Mouse (Mus musculus) C2C12 (cell line): ENCODE measurements around the gene Atp2c1. TPM values are rescaled to one million over a fixed set of nuclear protein-coding genes. Genes with fewer than 3 reads are reported as not detected.

Source experiments
- H3K27me3 ChIP-seq: one replicate; pipeline ENCODE4 v1.6.1; 2011; ENCODE audit not compliant: control insufficient read depth, insufficient read depth, insufficient read length
- H3K36me3 ChIP-seq: one replicate; pipeline ENCODE4 v1.6.1; 2011; ENCODE audit not compliant: control insufficient read depth, insufficient read depth
- H3K4me3 ChIP-seq: one replicate; pipeline ENCODE4 v1.5.1; 2011; ENCODE audit warnings: mild to moderate bottlenecking, control low read depth; ENCODE audit not compliant: poor library complexity, insufficient read depth, severe bottlenecking
- H3K79me2 ChIP-seq: one replicate; pipeline ENCODE4 v1.6.1; 2011; ENCODE audit not compliant: control insufficient read depth, insufficient read depth
- H3K79me3 ChIP-seq: one replicate; pipeline ENCODE4 v1.6.1; 2011; ENCODE audit warnings: low read depth, control low read depth
- H3ac ChIP-seq: one replicate; pipeline ENCODE3; 2011; ENCODE audit warnings: low read depth; ENCODE audit not compliant: control insufficient read depth, insufficient read length
- CEBPB ChIP-seq: IDR thresholded peaks from one replicate; pipeline ENCODE4 v1.6.1; 2011; ENCODE audit warnings: low read depth, mild to moderate bottlenecking, control low read depth, moderate library complexity
- CTCF ChIP-seq: IDR thresholded peaks from one replicate; pipeline ENCODE4 v1.5.1; 2011; ENCODE audit not compliant: control insufficient read depth, insufficient read depth, insufficient read length
- FOSL1 ChIP-seq: IDR thresholded peaks from one replicate; pipeline ENCODE4 v1.8.0; 2011; ENCODE audit warnings: mild to moderate bottlenecking, low read length; ENCODE audit not compliant: poor library complexity, insufficient read depth, severe bottlenecking
- MAX ChIP-seq: IDR thresholded peaks from one replicate; pipeline ENCODE4 v1.6.1; 2011; ENCODE audit warnings: mild to moderate bottlenecking, control low read depth
- MYOD1 ChIP-seq: IDR thresholded peaks from one replicate; pipeline ENCODE4 v1.6.1; 2011; ENCODE audit warnings: low read depth; ENCODE audit not compliant: control insufficient read depth, insufficient read length
- MYOG ChIP-seq: IDR thresholded peaks from one replicate; pipeline ENCODE4 v1.6.1; 2011; ENCODE audit not compliant: control insufficient read depth, insufficient read length; ENCODE audit errors: extremely low read depth
- USF1 ChIP-seq: IDR thresholded peaks from one replicate; pipeline ENCODE4 v1.6.1; 2011; ENCODE audit warnings: low read depth, mild to moderate bottlenecking, control low read depth, moderate library complexity
- polyA plus RNA-seq: library from polyadenylated mRNA; unstranded; fragments of >200 nt; fragmentation: generic; extraction: Trizol; gene quantifications from one replicate; pipeline ENCODE4 v1.2.1, GENCODE M21; 2012; ENCODE audit warnings: missing spikeins

Atp2c1 gene
- polyA plus RNA-seq, 1 experiment: 20.7 TPM

GRCm38 (mm10) chr9:105390616-105391015 is 136.5 kb downstream of the Atp2c1 start:
- H3ac ChIP-seq: no peak overlapping the region

GRCm38 (mm10) chr9:105389289-105389688 is 137.8 kb downstream of the Atp2c1 start:
- Histone ChIP-seq H3ac (no peak overlapping the region), H3K27me3 (no peaks in the 10 kb centered on the region), H3K79me3 (no peaks in the 10 kb centered on the region), H3K79me2 (no peaks in the 10 kb centered on the region), H3K4me3 (no peak overlapping the region), H3K36me3 (no peaks in the 10 kb centered on the region)
- TF ChIP-seq CTCF (no peak), MYOG (no peak), USF1 (no peak), MYOD1 (no peak), CEBPB (no peak), MAX (no peak), FOSL1 (no peak)

More at GRCm38 (mm10) chr9:105390616-105391015, 136.5 kb downstream of the Atp2c1 start:
- Histone ChIP-seq H3K27me3 (no peaks in the 10 kb centered on the region), H3K4me3 (no peak overlapping the region), H3K36me3 (no peaks in the 10 kb centered on the region), H3K79me2 (no peaks in the 10 kb centered on the region), H3K79me3 (no peaks in the 10 kb centered on the region)
- no peak for TF ChIP-seq USF1
- no peak for TF ChIP-seq MYOD1
- no peak for TF ChIP-seq FOSL1
- TF ChIP-seq CEBPB: no peak
- no peak for TF ChIP-seq CTCF
- no peak for TF ChIP-seq MYOG
- TF ChIP-seq MAX: no peak

GRCm38 (mm10) chr9:105387403-105387802 is 139.7 kb downstream of the Atp2c1 start:
- H3K36me3 ChIP-seq: no peaks in the 10 kb centered on the region
- no peaks in the 10 kb centered on the region for H3K79me3 ChIP-seq
- TF ChIP-seq MYOD1: no peak
- TF ChIP-seq MAX: no peak
- no peak for TF ChIP-seq CEBPB
- no peak for TF ChIP-seq USF1
- no peak for TF ChIP-seq MYOG
- no peak overlapping the region for H3ac ChIP-seq
- H3K79me2 ChIP-seq: no peaks in the 10 kb centered on the region
- H3K4me3 ChIP-seq: no peak overlapping the region
- H3K27me3 ChIP-seq: no peaks in the 10 kb centered on the region

- no peak overlapping the region for H3ac ChIP-seq
- TF ChIP-seq CTCF (no peak), MAX (no peak), MYOG (no peak), USF1 (no peak), CEBPB (no peak), FOSL1 (no peak), MYOD1 (no peak)
- H3K79me2 ChIP-seq: no peaks in the 10 kb centered on the region
- H3K79me3 ChIP-seq: no peaks in the 10 kb centered on the region
- no peaks in the 10 kb centered on the region for H3K27me3 ChIP-seq
- H3K36me3 ChIP-seq: no peaks in the 10 kb centered on the region
- no peak overlapping the region for H3K4me3 ChIP-seq
Observed at GRCm38 (mm10) chr9:105379533-105380145, 147.5 kb downstream of the Atp2c1 start.

GRCm38 (mm10) chr9:105377622-105378021 is 149.5 kb downstream of the Atp2c1 start:
- no peak overlapping the region for H3ac ChIP-seq
- no peaks in the 10 kb centered on the region for H3K36me3 ChIP-seq
- TF ChIP-seq MAX (no peak), CTCF (no peak)
- no peaks in the 10 kb centered on the region for H3K27me3 ChIP-seq
- H3K79me3 ChIP-seq: no peaks in the 10 kb centered on the region
- no peak overlapping the region for H3K4me3 ChIP-seq
- no peaks in the 10 kb centered on the region for H3K79me2 ChIP-seq

GRCm38 (mm10) chr9:105376954-105377530 is 150.1 kb downstream of the Atp2c1 start:
- Histone ChIP-seq H3K79me3 (no peaks in the 10 kb centered on the region), H3K27me3 (no peaks in the 10 kb centered on the region), H3ac (no peak overlapping the region), H3K4me3 (no peak overlapping the region), H3K79me2 (no peaks in the 10 kb centered on the region), H3K36me3 (no peaks in the 10 kb centered on the region)
- no peak for TF ChIP-seq MYOG
- no peak for TF ChIP-seq MAX
- no peak for TF ChIP-seq CEBPB
- no peak for TF ChIP-seq FOSL1
- no peak for TF ChIP-seq MYOD1
- no peak for TF ChIP-seq USF1
- TF ChIP-seq CTCF: no peak
